Mouse (Mus musculus) mouse embryonic stem cell (cell line): ENCODE data around the gene Cdc25a.

ENCODE experiments used
- in situ Hi-C, 2 experiments: fragments of 300-500 bp; cut with MboI; formaldehyde crosslinking; loops; 1 replicate in 1 of 2; 3 replicates in 1 of 2; pipeline ENCODE4 v1.14.3; 2019 to 2020; ENCODE audit warnings: low sequenced_read_pairs in 2 of 2, low pct_unique_long_range_greater_than_20kb in 1 of 2, mixed read lengths in 1 of 2; ENCODE audit not compliant: unreplicated experiment in 1 of 2

Gene Cdc25a

DNA sequence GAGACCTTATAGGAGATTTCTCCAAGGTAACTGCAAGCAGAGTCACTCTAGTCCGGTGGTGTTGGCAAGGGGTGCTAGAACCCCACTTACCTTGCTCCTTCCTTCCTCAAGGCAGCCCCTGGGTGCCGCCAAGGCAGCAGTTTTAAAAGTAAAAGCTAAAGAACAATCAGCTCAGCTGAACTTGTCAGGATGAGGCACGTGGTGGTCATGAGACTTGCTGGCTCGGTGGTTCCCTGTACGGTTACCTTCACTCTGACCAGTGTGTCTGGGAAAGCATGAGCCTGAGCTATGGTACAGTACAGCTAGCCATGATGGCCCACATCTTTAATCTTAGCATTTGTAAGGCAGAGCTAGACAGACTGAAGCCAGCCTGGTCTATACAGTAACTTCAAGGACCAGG lies 11.9 kb downstream of the Cdc25a start:
- in situ Hi-C loops: loop anchor here in 1 of 2 experiments (10.0 kb wide), 1 partner anchor 207 kb away; no protein-coding TSS in a partner anchor

- in situ Hi-C loops: loop anchor here in 1 of 2 experiments (10.0 kb wide), 1 partner anchor 203 kb away; no protein-coding TSS in a partner anchor
Observed at GRCm38 (mm10) chr9:109891501-109891900, 16.1 kb downstream of the Cdc25a start.

DNA sequence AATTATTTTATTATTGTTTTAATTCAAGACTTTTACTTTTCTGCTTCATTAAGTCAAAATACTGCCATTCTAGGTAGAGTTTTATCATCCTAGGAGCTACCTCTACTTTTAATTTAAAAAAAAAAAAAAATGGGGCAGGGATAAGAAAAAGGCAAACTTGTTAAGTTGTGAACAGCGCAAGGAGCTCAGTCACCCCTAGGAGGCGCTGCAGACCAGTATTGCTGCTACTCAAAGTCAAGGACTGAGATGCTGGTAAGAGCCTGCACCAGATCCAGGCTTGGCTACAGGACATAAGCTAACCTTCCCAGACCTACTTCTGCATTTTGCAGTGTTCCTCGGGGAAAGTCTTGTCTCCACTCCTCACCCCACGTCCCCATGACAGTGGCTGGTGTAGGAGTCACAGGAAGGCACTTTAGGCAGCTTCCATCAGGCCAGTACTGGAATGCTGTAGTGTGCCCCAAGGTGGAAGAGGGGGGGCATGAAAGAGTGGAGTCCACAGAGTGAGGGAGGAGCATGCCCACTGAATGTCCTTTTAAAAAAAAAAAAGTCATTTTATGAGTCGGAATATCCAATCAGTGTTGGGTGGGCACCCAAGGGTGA lies 17.4 kb downstream of the Cdc25a start:
- in situ Hi-C loops: loop anchor here in 1 of 2 experiments (10.0 kb wide), 1 partner anchor 202 kb away; no protein-coding TSS in a partner anchor

DNA sequence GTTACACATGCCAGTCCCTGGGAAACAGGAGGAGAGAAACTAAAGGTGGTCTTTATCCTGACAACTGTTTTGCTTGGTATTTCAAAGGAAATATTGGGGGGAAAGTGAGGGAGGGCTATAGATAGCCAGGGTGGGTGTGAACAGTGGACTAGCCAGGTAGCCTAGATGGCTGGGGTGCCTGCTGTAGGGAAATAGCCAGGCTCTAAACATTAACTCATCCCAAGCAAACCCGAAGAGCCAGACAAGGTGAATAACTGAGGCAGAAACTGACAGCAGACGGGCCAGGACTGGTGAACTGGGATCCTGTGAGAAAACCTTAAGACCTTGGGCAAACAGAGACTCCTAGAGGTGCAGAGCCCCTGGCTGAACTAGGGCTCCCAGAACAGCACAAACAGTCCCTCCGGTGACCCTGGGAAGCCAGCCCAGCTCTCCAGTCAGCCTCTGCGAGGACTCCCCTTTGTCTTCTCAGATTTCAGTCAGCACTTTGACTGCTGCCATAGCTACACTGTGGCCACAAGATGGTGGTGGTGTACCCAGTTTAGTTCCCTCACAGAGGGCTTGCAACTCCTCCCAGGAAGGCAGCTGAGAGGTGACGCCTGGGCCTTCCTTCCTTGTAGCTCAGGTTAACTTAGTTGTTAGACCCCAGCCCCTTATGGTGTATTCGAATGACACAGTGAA lies 19.2 kb downstream of the Cdc25a start:
- in situ Hi-C loops: loop anchor here (5.0 to 10.0 kb wide), 3 partner anchors 48 to 200 kb away; no protein-coding TSS in a partner anchor

GRCm38 (mm10) chr9:109895593-109895992 lies 20.2 kb downstream of the Cdc25a start:
- in situ Hi-C loops: loop anchor here (5.0 to 10.0 kb wide), 3 partner anchors 47 to 199 kb away; no protein-coding TSS in a partner anchor

- in situ Hi-C loops: loop anchor here (5.0 to 10.0 kb wide), 3 partner anchors 46 to 198 kb away; no protein-coding TSS in a partner anchor
Observed at GRCm38 (mm10) chr9:109896253-109897150, 21.1 kb downstream of the Cdc25a start.

- in situ Hi-C loops: loop anchor here (5.0 to 10.0 kb wide), 3 partner anchors 44 to 197 kb away; no protein-coding TSS in a partner anchor
Observed at GRCm38 (mm10) chr9:109898027-109898426, 22.6 kb downstream of the Cdc25a start.

DNA sequence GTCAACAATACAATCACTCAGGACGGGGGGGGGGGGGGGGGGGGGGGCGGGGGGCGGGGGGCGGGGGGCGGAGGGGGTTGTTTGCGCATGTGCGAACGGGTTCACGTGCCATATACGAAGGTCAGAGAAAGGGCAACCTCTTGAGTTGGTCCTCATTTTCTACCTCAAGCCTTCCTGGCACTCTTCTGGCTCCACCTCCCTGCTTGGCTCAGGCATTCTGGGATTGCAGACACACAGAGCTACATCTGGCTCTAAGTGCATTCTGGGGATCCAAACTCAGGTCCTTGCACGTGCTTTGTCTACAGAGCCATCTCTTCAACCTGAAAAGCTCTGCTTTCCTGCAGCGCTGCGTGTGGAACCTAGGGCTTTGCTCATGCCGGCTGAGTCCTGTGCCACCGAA lies 24.0 kb downstream of the Cdc25a start:
- in situ Hi-C loops: loop anchor here (5.0 to 10.0 kb wide), 3 partner anchors 43 to 195 kb away; no protein-coding TSS in a partner anchor

DNA sequence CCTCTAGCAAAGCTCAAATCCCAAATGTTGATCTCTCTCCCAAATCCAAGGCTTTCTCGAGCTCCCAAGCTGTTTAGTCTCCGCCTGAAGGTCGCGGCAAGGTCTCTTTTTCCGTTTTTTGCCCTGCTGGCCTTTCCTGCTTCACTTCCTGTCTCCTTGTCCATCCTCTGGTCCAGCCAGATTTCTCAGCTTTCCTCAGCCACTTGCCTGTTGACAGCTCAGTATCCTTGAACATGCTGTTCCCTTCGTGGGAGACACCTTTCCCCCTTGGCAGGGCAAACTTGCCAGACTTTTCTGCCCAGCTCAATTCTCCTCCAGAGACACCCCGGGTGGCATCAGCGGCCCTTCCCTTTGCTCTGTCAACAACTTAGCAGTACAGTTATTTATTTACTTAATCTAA lies 24.4 kb downstream of the Cdc25a start:
- in situ Hi-C loops: loop anchor here (5.0 to 10.0 kb wide), 3 partner anchors 43 to 195 kb away; no protein-coding TSS in a partner anchor

- in situ Hi-C loops: no loop called here
Observed at GRCm38 (mm10) chr9:109900604-109901003, 25.2 kb downstream of the Cdc25a start.

GRCm38 (mm10) chr9:109902246-109902645 lies 26.9 kb downstream of the Cdc25a start:
- in situ Hi-C loops: no loop called here

GRCm38 (mm10) chr9:109902740-109903139 lies 27.4 kb downstream of the Cdc25a start:
- in situ Hi-C loops: no loop called here

DNA sequence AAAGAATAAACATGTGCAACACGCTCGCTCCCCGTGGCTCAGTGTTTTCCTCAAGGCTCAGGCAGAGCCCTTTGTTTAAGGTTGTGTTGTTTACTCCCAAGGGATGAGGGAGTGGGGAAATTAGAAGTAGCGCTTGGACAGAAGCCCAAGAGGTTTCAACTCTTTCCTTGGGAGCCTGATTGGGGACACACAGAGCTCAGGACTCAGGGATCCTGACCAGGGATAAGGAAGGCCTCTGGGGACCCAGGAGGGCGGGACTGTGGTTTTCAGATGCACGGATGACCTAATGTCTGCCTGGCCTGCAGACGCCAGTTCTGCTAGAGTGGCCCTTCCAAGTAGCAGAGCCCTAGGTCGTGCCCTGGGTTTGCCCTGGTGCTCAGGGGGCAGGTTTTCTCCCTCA lies 31.9 kb downstream of the Cdc25a start:
- in situ Hi-C loops: no loop called here

GRCm38 (mm10) chr9:109907774-109908465 lies 32.5 kb downstream of the Cdc25a start:
- in situ Hi-C loops: no loop called here

DNA sequence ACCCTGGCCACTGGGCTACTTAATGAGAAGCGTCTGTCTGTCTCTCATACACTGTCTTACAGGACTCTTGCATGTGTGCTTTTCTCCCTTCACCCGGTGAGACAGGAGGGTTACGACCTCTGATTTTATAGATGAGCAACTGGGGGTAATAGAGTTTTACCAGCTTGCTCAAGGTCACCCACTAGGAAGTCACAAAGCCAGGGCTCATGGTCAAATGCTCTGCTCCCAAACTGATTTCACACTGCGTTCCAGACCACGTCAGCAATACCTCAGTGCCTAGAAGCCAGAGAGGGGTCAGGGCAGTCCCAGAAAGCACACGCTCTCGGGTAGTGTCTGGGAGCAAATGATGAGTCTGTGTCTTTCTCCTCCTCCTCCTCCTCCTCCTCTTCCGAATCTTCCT lies 33.7 kb downstream of the Cdc25a start:
- in situ Hi-C loops: no loop called here

DNA sequence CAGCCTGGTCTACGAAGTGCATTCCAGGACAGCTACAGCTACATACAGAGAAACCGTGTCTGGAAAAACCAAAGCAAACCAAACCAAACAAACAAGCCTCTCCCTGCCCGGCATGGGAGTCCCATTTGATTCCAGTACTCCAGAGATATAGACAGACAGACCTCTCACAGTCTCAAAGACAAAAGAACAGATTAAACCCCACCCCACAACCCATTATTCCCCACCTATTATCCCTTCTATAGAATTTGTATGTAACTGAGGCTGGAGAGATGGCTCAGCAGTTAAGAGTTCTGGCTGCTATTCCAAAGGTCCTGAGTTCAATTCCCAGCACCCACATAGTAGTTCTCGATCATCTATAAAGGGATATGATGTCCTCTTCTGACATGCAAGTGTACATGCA lies 34.5 kb downstream of the Cdc25a start:
- in situ Hi-C loops: no loop called here

GRCm38 (mm10) chr9:109911779-109912178 lies 36.4 kb downstream of the Cdc25a start:
- in situ Hi-C loops: no loop called here

- in situ Hi-C loops: no loop called here
Observed at GRCm38 (mm10) chr9:109914269-109914926, 39.0 kb downstream of the Cdc25a start.
